20 mouse cellular contexts compared by ENCODE assay signal in the genomic region with DNA sequence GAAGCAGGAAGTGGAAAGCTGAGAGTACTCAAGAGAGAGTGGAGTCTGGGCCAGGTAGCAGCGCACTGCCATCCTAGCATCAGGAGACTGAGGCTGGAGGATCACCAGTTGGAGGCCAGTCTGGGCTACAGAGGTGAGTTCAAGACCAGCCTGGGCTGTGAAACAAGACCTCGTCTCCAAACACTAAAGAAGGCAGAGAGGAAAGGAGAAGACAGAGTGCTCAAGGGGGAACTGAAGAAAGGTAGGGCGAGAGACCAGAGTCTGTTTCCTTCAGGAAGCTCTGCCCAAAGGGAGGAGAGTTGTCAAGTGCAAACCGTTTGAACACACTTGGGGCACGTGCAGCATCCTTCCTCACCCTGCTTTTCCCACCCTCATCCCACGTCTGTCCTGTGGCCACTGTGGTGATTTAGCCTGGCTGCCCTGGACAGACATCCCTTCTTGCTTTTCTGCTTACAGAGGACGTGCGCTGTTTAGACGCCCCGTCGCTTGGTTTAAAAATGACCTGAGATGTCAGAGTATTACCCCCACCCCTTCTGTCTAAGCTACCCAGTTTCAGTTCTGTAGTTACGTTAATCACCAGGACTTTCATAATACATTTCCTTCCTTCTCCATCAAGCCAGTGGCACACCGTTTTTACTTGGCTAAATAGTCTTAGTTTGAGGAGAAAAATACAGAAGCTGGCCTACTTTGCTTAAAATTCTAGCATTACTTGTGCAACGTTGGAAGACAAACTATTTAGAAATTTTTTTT.
A peak's percentile ranks its signal among the peaks of the same experiment; 100 is the strongest.
DNase-seq lines count a peak whose midpoint lies in the region; ATAC-seq and TF ChIP-seq lines count a peak whose summit lies in the region.
"Had no signal": no experiment of that assay in that cellular context is flagged by ENCODE, and none has a peak within 500 bp of the region (broad histone marks: within the 10 kb centered on the region; RNA-seq: fewer than 3 reads in every experiment).

No protein-coding gene starts in this region.

- H3K9ac ChIP-seq in lung, postnatal 0 days (replicated peaks; ENCODE audit: low read depth) = no peak overlapping the region
- H3K9ac ChIP-seq in liver, postnatal 0 days (replicated peaks) = no peak overlapping the region
- H3K9ac ChIP-seq in midbrain, embryonic 16.5 days (ENCODE audit: low read depth, low read length) = no peak overlapping the region
- H3K9ac ChIP-seq: forebrain, embryonic 13.5 days; liver, embryonic 14.5 days; midbrain, embryonic 13.5 days had no signal

- H3K4me3 ChIP-seq in lung, postnatal 0 days (ENCODE audit: low read depth, low read length) = no peak overlapping the region
- peak overlapping the region; percentile 69 for H3K4me3 ChIP-seq in bone marrow, adult 2 months (replicated peaks; ENCODE audit: control insufficient read depth, low read depth, low read length)
- H3K4me3 ChIP-seq in liver, postnatal 0 days (ENCODE audit: low read depth, low read length) = no peak overlapping the region
- no peak overlapping the region for H3K4me3 ChIP-seq in small intestine, adult 2 months (ENCODE audit: low read depth, low read length)
- H3K4me3 ChIP-seq in midbrain, embryonic 16.5 days (ENCODE audit: low read depth, low read length) = no peak overlapping the region
- H3K4me3 ChIP-seq: forebrain, embryonic 13.5 days; midbrain, embryonic 13.5 days had no signal

- H3K9me3 ChIP-seq in lung, postnatal 0 days (ENCODE audit: low read length) = no peaks in the 10 kb centered on the region
- H3K9me3 ChIP-seq in liver, postnatal 0 days (ENCODE audit: low read length) = no peaks in the 10 kb centered on the region
- H3K9me3 ChIP-seq in midbrain, embryonic 16.5 days (replicated peaks; ENCODE audit: control insufficient read depth, low read length, poor library complexity, severe bottlenecking) = no peaks in the 10 kb centered on the region
- H3K9me3 ChIP-seq: forebrain, embryonic 13.5 days; midbrain, embryonic 13.5 days had no signal

- no peak overlapping the region for H3K4me2 ChIP-seq in lung, postnatal 0 days (replicated peaks; ENCODE audit: low read depth, low read length)
- H3K4me2 ChIP-seq in liver, postnatal 0 days (ENCODE audit: low read depth, low read length) = peak overlapping the region; percentile 42
- no peak overlapping the region for H3K4me2 ChIP-seq in midbrain, embryonic 16.5 days (ENCODE audit: low read length)
- H3K4me2 ChIP-seq: forebrain, embryonic 13.5 days; midbrain, embryonic 13.5 days had no signal

- peaks cover 8% of the 10 kb centered on the region for H3K4me1 ChIP-seq in lung, postnatal 0 days (ENCODE audit: insufficient read depth, low read depth, low read length)
- peaks cover 10% of the 10 kb centered on the region; the same call in 1 of the 2 replicates for H3K4me1 ChIP-seq in bone marrow, adult 2 months (ENCODE audit: control insufficient read depth, insufficient read depth, low read length)
- H3K4me1 ChIP-seq in liver, postnatal 0 days (ENCODE audit: insufficient read depth) = peaks cover 18% of the 10 kb centered on the region
- H3K4me1 ChIP-seq in small intestine, adult 2 months (ENCODE audit: control insufficient read depth, insufficient read depth, insufficient read length, low read length) = peaks cover 22% of the 10 kb centered on the region; the same call in 1 of the 2 replicates
- H3K4me1 ChIP-seq in midbrain, embryonic 16.5 days (ENCODE audit: control insufficient read depth, insufficient read depth, low read length) = no peaks in the 10 kb centered on the region

- H3K36me3 ChIP-seq in lung, postnatal 0 days (ENCODE audit: insufficient read depth, low read length) = no peaks in the 10 kb centered on the region
- H3K36me3 ChIP-seq in liver, postnatal 0 days (replicated peaks; ENCODE audit: insufficient read depth, low read length) = peaks cover 3% of the 10 kb centered on the region
- H3K36me3 ChIP-seq in small intestine, adult 2 months (ENCODE audit: control insufficient read depth, insufficient read depth, low read length) = peaks cover 4% of the 10 kb centered on the region; the same call in 1 of the 2 replicates
- no peaks in the 10 kb centered on the region for H3K36me3 ChIP-seq in midbrain, embryonic 16.5 days (ENCODE audit: control insufficient read depth, insufficient read depth, low read length)
- H3K36me3 ChIP-seq: midbrain, embryonic 13.5 days had no signal

- ATAC-seq in lung, postnatal 0 days = no peak
- peak; percentile 32; the same call in 1 of the 2 replicates for ATAC-seq in liver, postnatal 0 days
- no peak for ATAC-seq in midbrain, embryonic 16.5 days
- ATAC-seq: forebrain, embryonic 13.5 days; hindbrain, postnatal 0 days; midbrain, embryonic 13.5 days had no signal

- no peak for TF ChIP-seq EP300 in lung, postnatal 0 days (IDR thresholded peaks at IDR 0.05)
- 0 out of 2 replicates have a peak, but pooled peaks have one; percentile 11 for TF ChIP-seq EP300 in liver, postnatal 0 days (IDR thresholded peaks at IDR 0.05; ENCODE audit: low read depth)

- 68% methylated on average over 14 of the region's 14 CpGs for WGBS in lung, postnatal 0 days
- WGBS in bone marrow, adult 2 months = 23% methylated on average over 14 of the region's 14 CpGs
- WGBS in liver, postnatal 0 days (ENCODE audit: insufficient replicate concordance) = 62% methylated on average over 14 of the region's 14 CpGs
- 78% methylated on average over 14 of the region's 14 CpGs for WGBS in small intestine, adult 2 months
- 91% methylated on average over 14 of the region's 14 CpGs for WGBS in midbrain, embryonic 16.5 days

- no peaks in the 10 kb centered on the region for H3K27me3 ChIP-seq in lung, postnatal 0 days (replicated peaks; ENCODE audit: insufficient read depth, low read length)
- no peaks in the 10 kb centered on the region for H3K27me3 ChIP-seq in liver, postnatal 0 days (ENCODE audit: insufficient read depth, low read length)
- no peaks in the 10 kb centered on the region for H3K27me3 ChIP-seq in small intestine, adult 2 months (ENCODE audit: control insufficient read depth, insufficient read depth, low read length)
- H3K27me3 ChIP-seq in midbrain, embryonic 16.5 days (ENCODE audit: control insufficient read depth, insufficient read depth, low read depth, low read length) = no peaks in the 10 kb centered on the region
- H3K27me3 ChIP-seq: forebrain, embryonic 13.5 days; midbrain, embryonic 13.5 days had no signal

- TF ChIP-seq POLR2A in bone marrow, adult 2 months (IDR thresholded peaks at IDR 0.05; ENCODE audit: borderline replicate concordance, control insufficient read depth, low read depth, low read length) = no peak
- no peak for TF ChIP-seq POLR2A in small intestine, adult 2 months (IDR thresholded peaks at IDR 0.05; ENCODE audit: low read depth, low read length)

- no peak for TF ChIP-seq CTCF in lung, postnatal 0 days (IDR thresholded peaks at IDR 0.05)
- no peak for TF ChIP-seq CTCF in bone marrow, adult 2 months (IDR thresholded peaks at IDR 0.05; ENCODE audit: control insufficient read depth, insufficient read depth, low read length)
- TF ChIP-seq CTCF in liver, postnatal 0 days (IDR thresholded peaks at IDR 0.05; ENCODE audit: low read depth) = no peak
- no peak for TF ChIP-seq CTCF in small intestine, adult 2 months (IDR thresholded peaks at IDR 0.05; ENCODE audit: extremely low read depth, insufficient read length, insufficient replicate concordance, low read depth, low read length)

- H3K27ac ChIP-seq in lung, postnatal 0 days (ENCODE audit: low read length) = no peak overlapping the region
- peak overlapping the region; percentile 97 for H3K27ac ChIP-seq in bone marrow, adult 2 months (ENCODE audit: control insufficient read depth, insufficient read depth, low read depth, low read length, poor library complexity)
- H3K27ac ChIP-seq in liver, postnatal 0 days (ENCODE audit: low read depth) = peak overlapping the region; percentile 64
- peak overlapping the region; percentile 68 for H3K27ac ChIP-seq in small intestine, adult 2 months (ENCODE audit: insufficient read depth, low read depth, low read length)
- no peak overlapping the region for H3K27ac ChIP-seq in midbrain, embryonic 16.5 days (ENCODE audit: low read length)
- H3K27ac ChIP-seq: forebrain, embryonic 13.5 days; hindbrain, postnatal 0 days; liver, embryonic 14.5 days; midbrain, embryonic 13.5 days had no signal

- peak; percentile 23 for DNase-seq in lung, postnatal 0 days (ENCODE audit: low spot score)
- no peak for DNase-seq in lung, postnatal 14 days
- no peak for DNase-seq in liver, postnatal 0 days
- no peak for DNase-seq in frontal cortex, adult 2 months (ENCODE audit: extremely low spot score in 1 of 2, low spot score in 1 of 2)
- no peak for DNase-seq in ovary, adult 18-20 months (ENCODE audit: low spot score)
- DNase-seq: cerebellum, postnatal 14 days; heart, adult 11 months; heart, postnatal 4 days; kidney, adult 8-10 months; kidney, postnatal 4 days; left cerebral cortex, postnatal 4 days; lung, postnatal 36 days; right cerebral cortex, adult 18-20 months had no signal

Comparison
In these comparisons a context has a peak if more than half of its experiments do, and no peak if none do; other contexts are left out.
1. H3K27ac ChIP-seq: peak in bone marrow, adult 2 months (single experiment), liver, postnatal 0 days (single experiment) and small intestine, adult 2 months (single experiment); none in lung, postnatal 0 days (single experiment) and midbrain, embryonic 16.5 days (single experiment).